Mouse (Mus musculus) hindbrain, embryonic 14.5 days (tissue): Measurements from ENCODE around the gene Nkd2. TPM values are rescaled to one million over a fixed set of nuclear protein-coding genes. Genes with fewer than 3 reads are reported as not detected.

Experiments
- ATAC-seq: fragments of 200-750 bp; cut with Nextera tagmentation; 2 replicates; pipeline ENCODE4 v1.8.0; 2017; ENCODE audit warnings: moderate number of reproducible peaks, mild to moderate bottlenecking, moderate TSS enrichment, moderate library complexity; ENCODE audit not compliant: low FRiP score
- DNase-seq: peaks from one replicate; pipeline ENCODE4 v3.0.0-alpha.2; 2015; ENCODE audit warnings: low spot score
- H3K27ac ChIP-seq: fragments of 300-500 bp; sonication (generic); 2 replicates; pipeline ENCODE4 v1.5.1; 2014; ENCODE audit warnings: mild to moderate bottlenecking, moderate library complexity
- H3K27me3 ChIP-seq: fragments of 300-500 bp; sonication (generic); 2 replicates; pipeline ENCODE4 v1.6.1; 2014; ENCODE audit warnings: mild to moderate bottlenecking, low read length, mixed read lengths; ENCODE audit not compliant: control insufficient read depth, insufficient read depth
- H3K36me3 ChIP-seq: fragments of 300-500 bp; sonication (generic); replicated peaks from 2 replicates; pipeline ENCODE4 v1.6.1; 2014; ENCODE audit not compliant: control insufficient read depth, insufficient read depth
- H3K4me1 ChIP-seq: fragments of 300-500 bp; sonication (generic); replicated peaks from 2 replicates; pipeline ENCODE4 v1.6.1; 2014; ENCODE audit warnings: antibody characterized with exemption, low read length, mixed read lengths; ENCODE audit not compliant: control insufficient read depth, insufficient read depth
- H3K4me2 ChIP-seq: fragments of 300-500 bp; sonication (generic); replicated peaks from 2 replicates; pipeline ENCODE4 v1.6.1; 2014; ENCODE audit warnings: mild to moderate bottlenecking, moderate library complexity
- H3K4me3 ChIP-seq: fragments of 300-500 bp; sonication (generic); replicated peaks from 2 replicates; pipeline ENCODE4 v1.5.1; 2014; ENCODE audit warnings: mild to moderate bottlenecking, low read length
- H3K9ac ChIP-seq: fragments of 300-500 bp; sonication (generic); 2 replicates; pipeline ENCODE4 v1.6.1; 2014
- H3K9me3 ChIP-seq: fragments of 300-500 bp; sonication (generic); 2 replicates; pipeline ENCODE4 v1.6.1; 2016; ENCODE audit warnings: low read length; ENCODE audit not compliant: control insufficient read depth
- WGBS: fragments of 180-500 bp; shearing (Covaris S2); extraction: QIAGEN DNeasy Blood & Tissue Kit; methylation state at CpG from one replicate; pipeline ENCODE4 v1.1.7; 2014; 5-methylcytosine and 5-hydroxymethylcytosine counted together
- polyA plus RNA-seq: library from polyadenylated mRNA; unstranded; fragments of >200 nt; fragmentation: Nextera tagmentation; extraction: Ambion mirVana; gene quantifications from 2 replicates; pipeline ENCODE4 v1.2.1, GENCODE M21; 2014

Nkd2 gene
- polyA plus RNA-seq, 1 experiment from 2014 or later = 13.2 TPM

DNA sequence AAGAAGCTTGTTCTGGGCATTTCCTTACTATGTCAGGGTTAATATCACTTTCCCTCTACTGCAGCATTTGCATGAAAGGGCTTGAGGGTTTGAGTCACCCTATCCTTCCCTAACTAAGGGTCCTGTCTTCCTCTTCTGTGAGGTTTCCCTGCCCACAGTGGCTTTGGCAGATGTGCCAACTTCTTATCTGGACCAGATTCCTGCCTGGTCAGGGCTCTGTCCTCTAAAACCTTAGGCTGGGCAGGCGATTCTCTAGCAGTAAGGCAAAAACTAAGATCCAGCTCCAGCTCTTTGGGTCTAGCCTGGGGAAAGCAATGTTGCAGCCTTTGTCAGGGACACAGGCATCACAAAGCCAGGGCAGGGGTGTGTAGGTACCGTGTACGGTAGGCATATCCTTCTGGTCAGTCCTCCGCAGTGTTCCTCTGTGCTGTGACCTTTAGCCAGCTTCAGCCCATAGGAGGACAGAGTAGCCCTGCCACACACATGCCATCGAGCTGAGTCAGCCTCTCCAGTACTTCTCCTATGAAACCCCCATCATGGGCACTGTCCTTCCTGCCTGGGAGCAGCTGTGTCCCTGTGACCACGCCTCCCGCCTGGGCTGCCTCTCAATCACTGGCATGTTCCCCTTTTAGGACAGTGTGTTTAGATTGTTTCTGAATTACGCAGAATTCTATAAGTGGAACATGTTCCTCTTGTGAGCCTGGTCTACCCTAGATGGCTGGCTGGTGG, 43.8 kb downstream of the Nkd2 start:
- H3K4me1 ChIP-seq = no peaks in the 10 kb centered on the region
- WGBS = 96% methylated on average over 8 of the region's 8 CpGs
- ATAC-seq = no peak
- no peak overlapping the region for H3K27ac ChIP-seq
- H3K27me3 ChIP-seq = no peaks in the 10 kb centered on the region
- H3K9me3 ChIP-seq = no peaks in the 10 kb centered on the region
- H3K36me3 ChIP-seq = peaks cover 32% of the 10 kb centered on the region; the same call in 1 of the 2 replicates
- H3K9ac ChIP-seq = no peak overlapping the region
- no peak for DNase-seq
- H3K4me3 ChIP-seq = no peak overlapping the region
- no peak overlapping the region for H3K4me2 ChIP-seq

DNA sequence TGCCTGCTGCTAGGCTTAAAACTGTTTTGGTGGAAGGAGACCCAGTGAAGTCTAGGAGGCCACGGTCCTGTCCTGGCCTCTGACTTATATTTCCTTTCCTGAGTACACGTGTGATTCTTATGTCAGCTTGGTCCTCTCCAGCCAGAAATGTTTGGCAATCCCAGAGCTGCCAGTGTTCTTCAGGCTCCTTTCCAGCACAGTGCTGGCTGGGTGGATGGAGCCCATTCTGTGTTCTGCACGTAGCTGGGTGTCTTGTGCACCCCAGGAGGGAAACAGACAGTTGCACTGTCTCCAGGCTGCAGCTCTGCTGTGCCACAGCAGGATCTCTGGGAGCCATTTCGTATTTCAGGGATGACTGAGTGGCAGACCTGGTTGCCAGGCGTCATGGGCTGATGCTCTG, 48.3 kb downstream of the Nkd2 start:
- H3K9ac ChIP-seq = no peak overlapping the region
- H3K36me3 ChIP-seq = peaks cover 44% of the 10 kb centered on the region
- H3K27me3 ChIP-seq = no peaks in the 10 kb centered on the region
- no peaks in the 10 kb centered on the region for H3K9me3 ChIP-seq
- no peak overlapping the region for H3K4me3 ChIP-seq
- WGBS = 83% methylated on average over 5 of the region's 5 CpGs
- no peak overlapping the region for H3K4me2 ChIP-seq
- ATAC-seq (no peak), DNase-seq (no peak)
- H3K27ac ChIP-seq = no peak overlapping the region
- H3K4me1 ChIP-seq = no peaks in the 10 kb centered on the region

DNA sequence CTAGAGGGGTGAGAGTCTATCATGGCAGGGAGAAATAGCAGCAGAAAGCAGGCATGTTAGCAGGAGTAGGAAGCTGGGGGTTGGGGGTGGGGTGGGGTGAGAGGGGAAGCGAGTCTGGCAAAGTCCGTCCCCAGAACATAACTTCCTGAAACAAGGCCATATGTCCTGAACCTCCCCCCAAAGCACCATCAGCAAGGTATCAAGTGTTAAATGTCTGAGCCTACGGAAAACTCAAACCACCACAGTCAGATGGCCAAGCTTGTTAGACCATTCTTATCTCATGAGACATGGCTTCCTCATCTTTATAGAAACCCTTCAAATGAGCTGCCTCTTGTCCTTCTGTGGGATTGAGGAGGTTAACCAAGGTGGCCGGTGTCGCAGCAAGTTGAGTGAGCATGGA, 54.3 kb downstream of the Nkd2 start:
- ATAC-seq = no peak
- WGBS = 91% methylated on average over 5 of the region's 5 CpGs

GRCm38 (mm10) chr13:73792176-73792575, 55.3 kb downstream of the Nkd2 start:
- no peak for ATAC-seq
- DNase-seq = no peak
- no peak overlapping the region for H3K27ac ChIP-seq

More for the DNA sequence above, 54.3 kb downstream of the Nkd2 start:
- no peak overlapping the region for H3K4me3 ChIP-seq
- H3K27ac ChIP-seq = no peak overlapping the region
- no peaks in the 10 kb centered on the region for H3K27me3 ChIP-seq
- H3K9ac ChIP-seq = no peak overlapping the region
- H3K4me2 ChIP-seq = no peak overlapping the region
- peaks cover 35% of the 10 kb centered on the region for H3K36me3 ChIP-seq
- H3K4me1 ChIP-seq = no peaks in the 10 kb centered on the region
- no peak for DNase-seq
- no peaks in the 10 kb centered on the region for H3K9me3 ChIP-seq

DNA sequence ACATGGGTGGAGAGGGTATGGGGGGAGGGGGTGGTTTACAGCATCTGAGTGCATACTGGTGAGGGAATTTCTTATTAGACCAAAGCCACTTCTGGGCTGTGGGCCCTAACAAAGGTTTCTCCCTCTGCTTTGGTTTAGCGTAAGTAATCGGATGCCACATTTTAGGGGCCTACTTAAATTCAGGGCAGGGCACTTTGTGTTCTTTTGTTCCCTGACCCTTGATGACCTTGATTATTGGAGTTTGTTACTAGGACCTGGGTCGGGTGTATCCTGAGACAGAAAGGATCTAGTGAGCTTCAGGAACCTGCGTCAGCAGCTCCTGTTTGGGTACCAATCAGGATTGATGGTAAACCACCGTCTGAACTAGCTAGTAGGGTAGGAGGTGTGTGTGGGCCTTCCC, 64.9 kb downstream of the Nkd2 start:
- Histone ChIP-seq H3K27ac (no peak overlapping the region), H3K4me3 (no peak overlapping the region), H3K4me2 (no peak overlapping the region), H3K9ac (no peak overlapping the region), H3K9me3 (no peaks in the 10 kb centered on the region), H3K27me3 (no peaks in the 10 kb centered on the region), H3K4me1 (no peaks in the 10 kb centered on the region), H3K36me3 (peaks cover 13% of the 10 kb centered on the region)
- ATAC-seq (no peak), DNase-seq (no peak)
- 46% methylated on average over 5 of the region's 5 CpGs for WGBS

More at GRCm38 (mm10) chr13:73792176-73792575, 55.3 kb downstream of the Nkd2 start:
- peaks cover 34% of the 10 kb centered on the region for H3K36me3 ChIP-seq
- H3K4me1 ChIP-seq = no peaks in the 10 kb centered on the region
- no peak overlapping the region for H3K9ac ChIP-seq
- H3K4me3 ChIP-seq = no peak overlapping the region
- H3K9me3 ChIP-seq = no peaks in the 10 kb centered on the region
- H3K4me2 ChIP-seq = no peak overlapping the region
- no peaks in the 10 kb centered on the region for H3K27me3 ChIP-seq
- WGBS = 97% methylated on average over 4 of the region's 4 CpGs

- Histone ChIP-seq H3K27me3 (no peaks in the 10 kb centered on the region), H3K4me2 (no peak overlapping the region), H3K27ac (no peak overlapping the region), H3K9me3 (no peaks in the 10 kb centered on the region), H3K4me1 (no peaks in the 10 kb centered on the region), H3K4me3 (no peak overlapping the region), H3K9ac (no peak overlapping the region), H3K36me3 (no peaks in the 10 kb centered on the region)
- ATAC-seq (no peak), DNase-seq (no peak)
- WGBS = 97% methylated on average over 3 of the region's 3 CpGs
Observed at GRCm38 (mm10) chr13:73777578-73777977, 69.9 kb downstream of the Nkd2 start.

- H3K27me3 ChIP-seq = no peaks in the 10 kb centered on the region
- H3K36me3 ChIP-seq = no peaks in the 10 kb centered on the region
- 0 out of 2 replicates have a peak, but pooled peaks cover 2% of the 10 kb centered on the region for H3K4me1 ChIP-seq
- DNase-seq (no peak), ATAC-seq (no peak)
- no peak overlapping the region for H3K27ac ChIP-seq
- WGBS = 86% methylated on average over 4 of the region's 4 CpGs
- H3K4me2 ChIP-seq = no peak overlapping the region
- H3K4me3 ChIP-seq = no peak overlapping the region
- no peak overlapping the region for H3K9ac ChIP-seq
- H3K9me3 ChIP-seq = no peaks in the 10 kb centered on the region
Observed at GRCm38 (mm10) chr13:73775786-73776185, 71.6 kb downstream of the Nkd2 start.

DNA sequence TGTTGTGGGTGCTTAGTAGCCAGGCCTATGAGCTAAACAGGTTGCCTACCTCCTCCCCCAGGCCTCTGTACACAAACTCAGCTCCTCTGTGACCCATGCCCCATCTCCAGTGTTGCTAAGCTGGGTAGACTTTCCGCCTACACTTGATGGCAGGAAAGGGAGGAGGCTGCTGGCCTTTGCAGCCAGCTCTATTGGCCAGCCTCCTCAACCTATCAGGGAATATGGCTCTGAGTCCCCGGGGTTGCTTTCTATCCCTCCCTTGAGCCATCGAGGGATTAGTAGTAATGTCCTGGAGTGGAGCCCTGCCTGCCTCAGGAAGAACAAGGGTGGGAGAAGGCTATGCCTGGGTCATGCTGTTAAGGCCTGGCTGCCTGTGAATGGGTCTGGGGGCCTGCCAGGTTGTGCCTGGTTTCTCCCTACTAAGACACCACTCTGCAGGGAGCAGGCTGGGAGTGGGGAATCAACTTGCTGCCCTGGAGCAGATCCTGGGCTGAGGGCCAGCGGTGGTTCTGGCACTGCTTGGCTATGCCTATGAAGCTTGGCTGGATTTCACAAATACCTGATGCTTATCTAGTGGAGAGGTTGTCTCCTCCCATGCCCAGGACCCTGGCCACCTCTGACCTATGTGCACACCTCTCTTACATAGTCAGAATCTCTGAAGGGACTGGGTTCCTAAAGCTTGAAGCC, 73.8 kb downstream of the Nkd2 start:
- DNase-seq = no peak
- Histone ChIP-seq H3K9ac (no peak overlapping the region), H3K27ac (0 out of 2 replicates have a peak overlapping the region, but pooled peaks have one; percentile 11), H3K4me3 (no peak overlapping the region), H3K27me3 (no peaks in the 10 kb centered on the region), H3K4me1 (0 out of 2 replicates have a peak, but pooled peaks cover 3% of the 10 kb centered on the region), H3K4me2 (no peak overlapping the region), H3K9me3 (no peaks in the 10 kb centered on the region), H3K36me3 (no peaks in the 10 kb centered on the region)
- WGBS = 58% methylated on average over 4 of the region's 4 CpGs
- peak; percentile 18; the same call in 1 of the 2 replicates for ATAC-seq

DNA sequence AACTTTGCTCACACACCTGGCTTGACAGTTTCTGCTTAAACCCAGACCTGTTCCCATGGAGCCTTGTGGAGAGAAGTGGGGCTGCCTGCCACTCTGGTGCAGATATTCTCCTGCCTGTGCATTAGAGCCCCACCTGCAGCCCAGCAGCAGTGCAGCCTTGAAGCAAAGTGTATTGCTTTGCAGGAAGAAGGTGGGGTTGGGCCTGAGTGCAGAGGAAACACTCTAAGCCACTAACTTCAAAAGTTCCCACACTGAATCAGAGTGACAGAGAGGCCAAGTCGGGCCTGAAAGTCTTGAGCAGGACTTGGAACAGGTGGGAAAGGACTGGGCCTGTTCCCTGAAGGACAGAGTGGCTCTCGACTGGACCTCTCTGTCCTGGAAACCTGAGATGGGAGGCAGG, 74.8 kb downstream of the Nkd2 start:
- no peak overlapping the region for H3K4me3 ChIP-seq
- 81% methylated on average over 2 of the region's 2 CpGs for WGBS
- ATAC-seq = no peak
- 0 out of 2 replicates have a peak, but pooled peaks cover 3% of the 10 kb centered on the region for H3K4me1 ChIP-seq
- no peaks in the 10 kb centered on the region for H3K9me3 ChIP-seq
- no peak overlapping the region for H3K4me2 ChIP-seq
- H3K27me3 ChIP-seq = no peaks in the 10 kb centered on the region
- no peak for DNase-seq
- H3K36me3 ChIP-seq = no peaks in the 10 kb centered on the region
- H3K9ac ChIP-seq = no peak overlapping the region
- H3K27ac ChIP-seq = no peak overlapping the region
